Mouse (Mus musculus): ENCODE measurements at regions not wholly inside any gene's neighbourhood (a gene's known extent, or its start where the extent isn't known, plus 50 kb on each side); places are given as distances from the start of the nearest gene placed in this dataset.

DNA sequence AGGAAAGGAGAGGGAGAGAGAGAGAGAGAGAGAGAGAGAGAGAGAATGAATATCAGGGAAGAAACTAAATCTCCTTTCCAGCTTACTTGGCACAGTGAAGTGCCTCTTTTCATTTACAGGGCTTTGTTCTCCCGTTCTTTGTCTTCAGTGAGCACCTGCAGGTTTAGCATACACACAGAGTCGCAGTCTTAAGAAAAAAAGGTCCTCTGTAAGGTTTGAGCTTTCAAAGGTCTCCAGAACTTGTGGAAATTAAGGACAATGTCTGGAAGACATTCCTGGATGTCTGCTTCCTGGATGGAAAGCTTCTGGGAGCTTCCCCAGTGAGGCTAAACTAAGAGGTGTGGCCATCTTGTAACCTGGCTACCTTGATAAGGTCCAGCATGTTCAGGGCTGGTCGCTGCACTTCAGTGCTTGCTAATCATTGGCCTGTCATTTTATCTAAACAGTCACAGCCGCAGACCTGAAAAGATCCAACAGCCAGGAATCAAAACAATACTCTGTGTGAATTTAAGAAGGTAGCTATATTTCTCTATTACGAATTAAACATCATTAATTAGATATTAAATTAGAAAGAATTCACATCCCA is 113.1 kb upstream of the Ralgapa2 start:
- no peak for DNase-seq

DNA sequence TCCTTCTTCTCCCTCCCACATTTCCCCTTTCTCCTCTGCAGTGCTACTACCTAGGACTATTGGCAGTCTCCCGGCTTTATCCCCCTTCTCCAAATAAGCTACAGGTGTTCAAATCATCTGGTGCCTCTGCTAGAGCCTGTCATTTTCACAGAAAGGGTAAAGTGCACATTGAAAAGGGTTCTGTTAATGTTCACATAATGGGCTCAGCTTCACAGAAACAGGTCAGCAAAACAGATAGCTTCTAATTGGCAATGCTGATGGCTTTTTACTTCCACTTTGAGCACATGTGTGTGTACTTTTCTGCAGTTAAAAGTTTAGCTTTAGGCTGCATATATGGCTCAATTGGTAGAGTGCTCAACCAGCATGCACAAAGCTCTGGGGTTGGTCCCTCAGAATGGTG is 114.4 kb upstream of the Ralgapa2 start:
- DNase-seq: no peak

DNA sequence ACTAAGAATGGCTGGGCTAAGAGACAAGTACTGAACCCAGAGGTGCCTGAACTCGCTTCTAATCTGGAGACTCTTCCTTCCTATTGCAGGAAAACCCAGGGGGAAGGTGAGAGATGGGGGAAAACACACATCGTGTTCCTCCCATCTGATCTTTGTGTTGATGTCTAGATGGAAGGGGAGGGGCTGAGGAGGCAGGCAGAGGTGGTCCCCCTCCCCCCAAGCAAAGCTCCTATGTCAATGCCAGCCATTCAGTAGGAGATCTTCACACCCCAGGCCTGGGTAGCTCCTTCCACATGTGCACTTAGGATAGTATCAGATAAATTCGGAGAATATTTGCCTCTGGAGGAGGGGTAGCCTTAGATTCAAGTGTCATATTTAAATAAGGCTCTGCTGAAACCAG is 118.0 kb upstream of the Ralgapa2 start:
- no peak for DNase-seq

- DNase-seq: no peak
These were observed 119.0 kb upstream of the Ralgapa2 start for GRCm38 (mm10) chr2:146631098-146631497.

DNA sequence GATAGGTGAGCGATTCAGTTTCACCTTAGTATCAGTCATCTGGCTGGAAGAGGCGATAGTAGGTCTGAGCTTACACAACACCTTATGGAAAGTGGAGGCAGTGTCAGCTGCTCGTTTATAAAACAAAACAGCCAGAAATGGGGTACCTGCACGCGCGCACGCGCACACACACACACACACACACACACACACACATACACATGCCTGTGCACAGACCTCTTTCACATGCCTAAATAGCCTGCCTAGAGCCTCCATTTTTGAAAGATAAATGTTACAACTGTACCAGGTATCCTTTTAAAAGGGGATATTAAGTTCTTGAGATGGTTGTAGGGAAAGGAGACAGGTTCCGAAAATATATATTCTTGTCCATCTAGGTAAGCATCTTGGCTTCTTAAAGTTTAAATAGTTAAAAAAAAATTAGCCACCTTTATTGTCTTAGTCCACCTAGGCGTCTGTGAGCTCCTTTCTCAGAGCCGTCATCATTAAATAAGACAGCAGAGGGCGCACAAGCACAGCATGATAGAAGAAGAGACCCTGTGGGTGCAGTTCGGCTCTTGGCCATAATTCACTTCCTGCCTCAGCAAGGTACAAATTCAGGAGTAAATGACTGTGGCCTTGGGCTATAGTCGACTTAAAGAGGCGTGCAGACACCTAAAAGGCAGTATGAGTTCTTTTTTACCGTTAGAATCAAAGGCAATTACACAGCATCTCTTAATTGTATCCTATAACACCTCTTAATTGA is 121.4 kb upstream of the Ralgapa2 start:
- DNase-seq: peak; percentile 86 to 90

DNA sequence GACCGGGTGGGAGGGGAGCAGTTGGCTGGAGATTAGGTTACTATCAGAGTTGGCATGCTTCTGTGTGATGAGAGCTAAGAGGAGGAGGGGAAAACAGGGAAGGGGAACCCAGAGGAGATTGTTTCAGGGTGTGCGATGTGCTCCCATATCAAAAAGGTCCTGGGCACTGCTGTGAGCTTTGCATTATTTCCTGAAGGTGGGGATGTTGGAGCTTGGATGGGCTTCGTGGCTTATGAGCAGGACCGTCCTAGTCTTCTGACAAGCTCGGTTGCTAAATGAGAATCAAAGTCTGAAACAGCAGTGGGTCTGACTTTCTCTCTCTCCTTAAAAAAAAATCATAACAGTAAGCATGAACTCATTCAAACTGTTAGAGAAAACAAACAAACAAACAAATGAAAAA is 125.4 kb upstream of the Ralgapa2 start:
- no peak for DNase-seq

GRCm38 (mm10) chr2:146646237-146646972 is 134.3 kb upstream of the Ralgapa2 start:
- DNase-seq: no peak

DNA sequence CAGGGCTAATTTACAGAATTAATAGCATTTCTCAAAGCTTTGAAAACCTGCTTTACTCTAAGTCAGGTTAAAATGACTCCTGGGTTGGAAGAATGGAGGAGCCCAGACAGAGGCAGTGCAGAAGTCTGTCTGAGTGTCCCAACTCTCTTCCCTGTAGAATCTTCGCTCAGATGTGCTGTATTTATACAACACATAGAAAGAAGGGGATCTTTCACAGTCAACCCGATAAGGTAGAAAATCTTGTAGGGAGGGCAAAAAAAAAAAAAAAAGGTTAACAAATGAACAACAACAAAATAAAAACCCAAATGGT is 134.8 kb upstream of the Ralgapa2 start:
- DNase-seq: no peak

- no peak for DNase-seq
These were observed 149.2 kb upstream of the Ralgapa2 start for GRCm38 (mm10) chr2:146661346-146661745.

- DNase-seq: no peak
These were observed 160.6 kb upstream of the Ralgapa2 start for GRCm38 (mm10) chr2:146672761-146673160.

DNA sequence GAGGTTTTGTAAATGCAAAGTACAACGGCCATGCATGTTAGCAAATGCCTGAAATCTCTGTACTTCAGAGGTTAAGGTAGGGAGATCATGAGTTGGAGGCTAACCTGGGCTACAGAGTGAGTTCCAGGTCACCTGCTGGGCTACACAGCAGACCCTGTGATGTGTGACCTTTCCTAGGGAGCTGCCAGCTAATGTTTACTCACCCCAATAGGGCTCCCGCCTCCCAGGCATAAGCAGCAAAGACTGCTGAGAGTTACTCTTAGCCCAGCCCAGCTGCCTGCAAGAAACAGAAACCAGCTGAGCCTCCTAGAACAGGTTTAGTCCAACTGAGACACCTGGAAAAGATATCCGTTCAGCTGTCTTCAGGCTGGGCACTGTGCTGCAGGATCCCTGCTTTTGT is 169.8 kb upstream of the Ralgapa2 start:
- no peak for DNase-seq

DNA sequence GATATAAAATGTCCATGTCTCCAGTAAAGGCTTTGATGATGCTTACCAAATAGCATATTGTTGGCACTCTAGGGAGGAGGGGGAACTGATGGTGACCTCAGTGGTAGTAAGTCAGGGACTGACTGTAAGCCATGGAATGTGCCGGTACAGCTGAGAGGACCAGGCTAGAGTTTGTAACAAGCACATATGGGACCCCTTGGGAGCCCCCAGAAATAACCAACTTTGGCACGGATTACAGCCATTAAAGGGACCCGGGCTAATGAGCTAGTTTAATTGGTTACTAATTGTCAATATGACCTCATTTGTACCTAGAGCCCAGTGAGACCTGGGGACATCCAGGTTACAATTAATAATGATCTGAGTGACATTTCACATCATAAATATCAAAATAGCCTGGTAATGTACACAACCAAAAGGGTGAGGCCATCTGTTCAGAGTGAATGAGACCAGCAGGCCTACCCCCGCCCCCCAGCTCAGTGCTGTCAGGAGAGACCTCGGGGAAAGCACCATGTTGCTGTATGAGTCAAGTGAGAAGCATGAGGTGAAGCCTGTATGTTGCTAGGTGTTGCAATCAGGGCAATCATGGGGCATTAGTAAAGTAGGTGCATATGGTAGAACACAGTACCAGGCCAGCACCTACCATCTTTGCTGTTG is 169.7 kb upstream of the Kiz start:
- DNase-seq: peak; percentile 23 to 38

GRCm38 (mm10) chr2:146688544-146688943 is 167.1 kb upstream of the Kiz start:
- DNase-seq: no peak

DNA sequence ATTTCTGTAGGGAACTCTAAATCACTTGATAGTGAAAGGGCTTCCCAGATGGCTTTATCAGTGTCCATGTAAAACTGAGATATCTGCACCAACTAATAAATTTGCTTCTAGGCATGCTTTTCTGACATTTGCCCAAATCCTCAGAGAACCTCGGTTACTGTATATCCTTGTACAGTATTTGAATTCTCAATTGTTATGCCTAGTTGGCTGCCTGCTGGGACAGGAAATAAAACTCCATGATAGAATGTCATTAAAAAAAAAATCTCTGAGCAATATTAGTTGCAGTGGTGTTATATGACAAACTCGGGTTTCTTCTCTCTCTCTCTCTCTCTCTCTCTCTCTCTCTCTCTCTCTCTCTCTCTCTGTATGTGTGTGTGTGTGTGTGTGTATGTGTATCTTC is 162.2 kb upstream of the Kiz start:
- no peak for DNase-seq

- no peak for DNase-seq
These were observed 161.6 kb upstream of the Kiz start for GRCm38 (mm10) chr2:146694041-146694440.

GRCm38 (mm10) chr2:146696277-146696676 is 159.4 kb upstream of the Kiz start:
- no peak for DNase-seq

DNA sequence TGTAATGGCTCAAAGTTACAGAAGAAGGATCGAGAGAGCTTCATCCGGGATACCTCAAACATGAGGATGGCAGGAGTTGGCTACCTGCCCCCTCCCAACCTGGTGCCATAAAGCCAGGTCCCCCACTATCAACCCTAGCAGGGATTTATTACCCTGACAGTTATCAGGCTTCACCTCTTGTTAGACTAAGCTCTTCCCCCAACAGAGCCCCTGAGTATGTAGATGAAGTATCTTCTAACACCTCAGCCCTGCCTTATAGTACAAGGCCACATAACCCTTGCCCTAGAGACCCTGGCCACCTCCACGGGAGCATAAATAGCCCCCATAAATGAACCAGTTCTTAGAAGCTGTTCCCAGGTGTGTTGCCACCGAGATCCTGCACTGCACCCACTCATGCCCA is 158.9 kb upstream of the Kiz start:
- DNase-seq: no peak

DNA sequence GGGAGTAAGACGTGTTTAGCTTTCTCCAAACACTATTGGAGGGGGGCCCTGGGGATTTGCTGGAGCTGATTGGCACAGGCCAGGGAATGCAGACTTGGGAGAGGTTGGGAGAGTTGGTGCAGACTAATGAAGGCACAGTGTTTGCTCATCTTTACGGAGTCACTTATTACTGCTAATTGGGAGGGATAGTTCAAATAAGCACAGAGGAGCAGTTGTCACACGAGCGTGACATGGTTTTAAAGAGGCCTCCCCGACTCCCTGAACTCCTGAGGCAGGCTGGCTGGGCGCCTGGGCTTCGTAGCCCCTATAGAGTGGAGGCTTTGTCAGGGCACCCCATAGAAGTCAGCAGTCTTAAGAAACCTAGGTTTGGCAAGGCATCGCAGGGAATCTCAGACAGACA is 145.0 kb upstream of the Kiz start:
- DNase-seq: peak in 1 of 2 experiments; percentile 49

DNA sequence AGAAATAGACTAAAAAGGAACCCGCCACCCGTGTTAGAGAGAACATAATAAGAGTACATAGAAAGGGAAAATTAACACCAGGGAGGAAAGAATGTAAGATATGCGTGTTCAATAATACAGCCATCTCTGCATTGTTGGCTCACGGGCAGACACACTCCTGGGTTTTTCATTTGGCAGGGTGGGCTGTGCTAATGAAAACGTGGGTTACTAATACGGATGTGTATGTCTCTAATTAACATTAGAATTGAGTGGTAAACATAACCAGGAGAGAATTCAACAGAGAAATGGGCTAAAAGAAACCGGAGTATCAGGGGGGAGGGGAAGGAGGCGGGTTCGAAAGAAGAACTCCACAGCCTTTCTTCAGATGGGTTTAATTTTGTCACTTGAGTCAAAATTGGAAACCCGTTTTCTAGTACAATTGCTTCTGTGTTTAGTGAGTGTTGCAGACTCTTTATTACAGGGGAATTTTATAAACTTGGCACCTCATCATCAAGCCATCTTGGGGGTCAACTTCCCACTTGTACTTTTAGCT is 134.4 kb upstream of the Kiz start:
- no peak for DNase-seq

DNA sequence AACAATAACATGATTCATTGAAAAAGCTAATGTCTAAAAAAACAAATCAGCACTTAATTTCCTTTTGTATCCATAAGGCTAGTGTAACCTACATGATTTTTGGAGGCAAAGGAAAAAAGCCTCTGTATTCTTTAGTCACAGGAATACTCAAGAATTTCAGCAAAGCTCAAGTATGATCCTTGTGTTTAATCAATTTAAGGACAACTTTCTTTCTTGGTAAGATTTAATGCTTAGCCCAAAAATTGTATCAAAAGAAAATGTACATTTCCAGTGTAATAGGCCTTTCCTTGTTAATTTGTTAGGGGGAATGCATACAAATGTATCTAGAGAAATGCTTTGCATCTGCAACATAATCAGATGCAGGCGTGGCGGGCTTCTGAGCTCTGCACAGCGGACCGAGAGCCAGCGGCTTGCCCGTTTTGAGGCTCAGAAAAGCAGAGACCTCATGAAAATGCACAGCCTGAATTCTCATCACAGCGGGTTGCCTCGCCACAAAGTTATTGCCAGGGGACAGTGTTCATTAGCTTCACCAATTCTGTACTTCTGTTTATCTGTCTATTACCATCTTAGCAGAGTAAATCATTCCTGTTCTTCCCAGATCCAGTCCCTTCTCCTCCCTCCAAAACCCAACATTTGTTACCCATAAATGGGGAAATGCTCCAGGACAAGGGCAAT is 133.2 kb upstream of the Kiz start:
- peak; percentile 44 to 46 for DNase-seq

- peak in 1 of 2 experiments; percentile 16 for DNase-seq
These were observed 132.5 kb upstream of the Kiz start for GRCm38 (mm10) chr2:146723172-146723571.

DNA sequence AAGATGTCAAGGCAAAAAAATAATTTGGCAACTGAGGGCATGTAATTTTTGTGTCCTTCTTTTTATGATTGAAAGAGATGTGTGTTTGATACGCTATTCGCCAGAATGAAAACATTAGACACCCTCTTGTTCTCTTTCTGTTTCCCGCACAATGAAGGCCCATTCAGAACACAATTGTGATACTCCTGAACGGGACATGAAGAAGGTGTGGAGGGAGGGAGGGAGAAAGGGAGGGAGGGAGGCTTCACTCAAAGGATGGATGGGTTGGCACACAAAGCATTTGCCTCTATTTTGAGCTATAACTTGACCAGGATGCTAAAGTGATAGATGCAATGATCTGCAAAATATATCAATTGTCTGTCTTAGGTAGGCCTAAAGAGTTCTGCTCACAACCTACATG is 132.0 kb upstream of the Kiz start:
- DNase-seq: no peak

GRCm38 (mm10) chr2:146724142-146724679 is 131.5 kb upstream of the Kiz start:
- no peak for DNase-seq
